In the genomic region with DNA sequence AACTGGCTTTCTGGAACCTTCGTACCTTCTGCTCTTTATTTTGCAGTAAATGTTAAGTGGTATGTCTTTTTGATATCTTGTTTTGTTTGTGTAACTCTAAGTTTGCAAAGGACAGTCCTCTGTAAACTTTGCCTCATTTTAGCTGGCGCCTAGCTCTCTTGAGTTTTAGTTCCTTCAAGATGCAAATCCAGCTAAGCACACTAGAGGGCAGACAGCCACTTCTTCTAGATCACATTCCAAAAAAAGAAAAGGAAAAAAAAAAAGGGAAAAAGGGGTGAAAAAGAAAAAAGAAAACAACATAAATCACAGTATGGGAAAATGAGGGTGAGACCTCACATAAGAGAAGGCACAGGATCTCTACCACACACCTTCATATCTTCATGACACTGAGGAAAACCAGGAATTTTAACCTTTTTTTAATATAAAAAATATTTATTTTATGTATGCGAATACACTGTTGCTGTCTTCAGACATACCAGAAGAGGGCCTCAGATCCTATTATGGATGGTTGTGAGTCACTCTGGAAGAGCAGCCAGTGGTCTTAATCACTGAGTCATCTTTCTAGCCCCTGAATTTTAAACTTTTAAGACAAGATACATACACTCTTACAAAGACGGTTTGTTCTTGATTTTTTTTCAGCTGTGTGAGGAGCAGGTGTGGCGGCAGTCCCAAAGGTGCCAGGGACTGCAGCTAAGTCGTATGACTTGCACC, we compare ENCODE assay signal across 9 mouse cellular contexts. TPM values are rescaled to one million over a fixed set of nuclear protein-coding genes. Genes with fewer than 3 reads are reported as not detected.
DNase-seq lines count a peak whose midpoint lies in the region; ATAC-seq lines count a peak whose summit lies in the region.
"Had no signal": no experiment of that assay in that cellular context is flagged by ENCODE, and none has a peak within 500 bp of the region (broad histone marks: within the 10 kb centered on the region; RNA-seq: fewer than 3 reads in every experiment).

No protein-coding gene starts in this region.

- WGBS in large intestine, adult 2 months, result 29% methylated on average over 6 of the region's 6 CpGs
- WGBS in neural tube, embryonic 11.5 days, result 52% methylated on average over 6 of the region's 6 CpGs

- no peak overlapping the region for H3K4me3 ChIP-seq in neural tube, embryonic 11.5 days (ENCODE audit: low read depth, low read length)
- H3K4me3 ChIP-seq: heart, embryonic 13.5 days had no signal

- DNase-seq in frontal cortex, adult 2 months (ENCODE audit: extremely low spot score in 1 of 2, low spot score in 1 of 2), result peak; percentile 14 to 84
- DNase-seq in ovary, postnatal 14 days (ENCODE audit: low spot score), result peak; percentile 38
- DNase-seq in ovary, adult 18-20 months (ENCODE audit: low spot score), result no peak
- DNase-seq in cerebellum, adult 9-11 months, result peak; percentile 21
- peak; percentile 35 for DNase-seq in large intestine, adult 2 months (ENCODE audit: low read depth, low spot score)
- peak; percentile 29 for DNase-seq in neural tube, embryonic 11.5 days (ENCODE audit: low spot score)
- DNase-seq in spleen, adult 12 weeks (ENCODE audit: low spot score), result no peak

- H3K4me2 ChIP-seq in neural tube, embryonic 11.5 days (ENCODE audit: low read depth), result no peak overlapping the region
- H3K4me2 ChIP-seq: heart, embryonic 13.5 days had no signal

- H3K9ac ChIP-seq in neural tube, embryonic 11.5 days (ENCODE audit: low read length), result no peak overlapping the region

- no peak; the same call in 1 of the 2 replicates for ATAC-seq in frontal cortex, adult (ENCODE audit: low TSS enrichment)
- no peak for ATAC-seq in neural tube, embryonic 11.5 days (ENCODE audit: insufficient read depth, low FRiP score, low TSS enrichment)

- H3K36me3 ChIP-seq in neural tube, embryonic 11.5 days (ENCODE audit: control insufficient read depth, insufficient read depth, low read length), result no peaks in the 10 kb centered on the region
- H3K36me3 ChIP-seq: heart, embryonic 13.5 days had no signal

- H3K27ac ChIP-seq in neural tube, embryonic 11.5 days (ENCODE audit: low read depth, low read length), result no peak overlapping the region

- H3K9me3 ChIP-seq in neural tube, embryonic 11.5 days (ENCODE audit: control insufficient read depth, low read length), result no peaks in the 10 kb centered on the region
- H3K9me3 ChIP-seq: heart, embryonic 13.5 days had no signal

- H3K4me1 ChIP-seq in neural tube, embryonic 11.5 days (ENCODE audit: control insufficient read depth, insufficient read depth, low read length), result no peaks in the 10 kb centered on the region

- no peaks in the 10 kb centered on the region for H3K27me3 ChIP-seq in neural tube, embryonic 11.5 days (ENCODE audit: control insufficient read depth, insufficient read depth, low read length)
- H3K27me3 ChIP-seq: heart, embryonic 13.5 days had no signal

RNA-seq across cellular contexts. Expression of a gene that starts 32.9 kb away (rescaled TPM):
- 37.8 and 41.9 TPM in 2 replicates for polyA plus RNA-seq in frontal cortex, adult 2 months (2012; rRNA removed)
- 44.3 and 47.2 TPM in 2 replicates for polyA plus RNA-seq in large intestine, adult 2 months (2012; rRNA removed)
- 196 and 199 TPM in 2 replicates for polyA plus RNA-seq in neural tube, embryonic 11.5 days (2014; fragmentation: Nextera tagmentation; extraction: Ambion mirVana)

Comparison
In these comparisons a context has a peak if more than half of its experiments do, and no peak if none do; other contexts are left out.
1. DNase-seq: peak in frontal cortex, adult 2 months (2 of 2), ovary, postnatal 14 days (single experiment), cerebellum, adult 9-11 months (single experiment), large intestine, adult 2 months (single experiment) and neural tube, embryonic 11.5 days (single experiment); none in ovary, adult 18-20 months (single experiment) and spleen, adult 12 weeks (single experiment).